Mouse (Mus musculus) forebrain, postnatal 0 days (tissue): ENCODE data around the gene Colq. TPM values are rescaled to one million over a fixed set of nuclear protein-coding genes. Genes with fewer than 3 reads are reported as not detected.

ENCODE experiments used
- ATAC-seq: fragments of 200-750 bp; cut with Nextera tagmentation; 2 replicates; pipeline ENCODE4 v1.8.0; 2017; ENCODE audit warnings: mild to moderate bottlenecking, moderate library complexity
- DNase-seq: peaks from one replicate; pipeline ENCODE4 v3.0.0-alpha.2; 2015
- H3K27ac ChIP-seq: fragments of 300-500 bp; sonication (generic); 2 replicates; pipeline ENCODE4 v1.5.1; 2014; ENCODE audit warnings: low read depth, mild to moderate bottlenecking, antibody characterized with exemption, low read length, moderate library complexity, mixed read lengths
- H3K27me3 ChIP-seq: fragments of 300-500 bp; sonication (generic); 2 replicates; pipeline ENCODE4 v1.6.1; 2014; ENCODE audit warnings: mild to moderate bottlenecking, low read length, mixed read lengths; ENCODE audit not compliant: insufficient read depth
- H3K36me3 ChIP-seq: fragments of 300-500 bp; sonication (generic); 2 replicates; pipeline ENCODE4 v1.6.1; 2014; ENCODE audit warnings: mild to moderate bottlenecking, moderate library complexity; ENCODE audit not compliant: insufficient read depth
- H3K4me1 ChIP-seq: fragments of 300-500 bp; sonication (generic); 2 replicates; pipeline ENCODE4 v1.6.1; 2014; ENCODE audit warnings: antibody characterized with exemption; ENCODE audit not compliant: insufficient read depth
- H3K4me2 ChIP-seq: fragments of 300-500 bp; sonication (generic); 2 replicates; pipeline ENCODE4 v1.6.1; 2014; ENCODE audit warnings: low read depth, mild to moderate bottlenecking, moderate library complexity
- H3K4me3 ChIP-seq: fragments of 300-500 bp; sonication (generic); 2 replicates; pipeline ENCODE4 v1.5.1; 2014; ENCODE audit warnings: low read depth, low read length, mixed read lengths
- H3K9ac ChIP-seq: fragments of 300-500 bp; sonication (generic); 2 replicates; pipeline ENCODE4 v1.6.1; 2014; ENCODE audit warnings: mild to moderate bottlenecking
- H3K9me3 ChIP-seq: fragments of 300-500 bp; sonication (generic); 2 replicates; pipeline ENCODE4 v1.6.1; 2016; ENCODE audit warnings: low read length
- CTCF ChIP-seq: sonication (generic); IDR thresholded peaks from 2 replicates; pipeline ENCODE4 v1.5.1; 2016; ENCODE audit warnings: antibody characterized with exemption, control low read depth, low read depth
- WGBS: fragments of 180-500 bp; shearing (Covaris S2); extraction: QIAGEN DNeasy Blood & Tissue Kit; methylation state at CpG from one replicate; pipeline ENCODE4 v1.1.7; 2014; 5-methylcytosine and 5-hydroxymethylcytosine counted together
- polyA plus RNA-seq: library from polyadenylated mRNA; unstranded; fragments of >200 nt; fragmentation: Nextera tagmentation; extraction: Ambion mirVana; gene quantifications from 2 replicates; pipeline ENCODE4 v1.2.1, GENCODE M21; 2015
- total RNA-seq: library from RNA; depleted of rRNA; stranded (reverse); fragments of >200 nt; gene quantifications from 2 replicates; pipeline ENCODE4 v1.2.3, GENCODE M21; 2014; rRNA removed

The Colq gene
- total and polyA plus RNA-seq, 2 experiments from 2014 or later, result 0.13 to 0.43 TPM

GRCm38 (mm10) chr14:31482417-31482816 is 108.7 kb downstream of the Colq start:
- Histone ChIP-seq H3K4me2 (no peak overlapping the region), H3K27ac (no peak overlapping the region), H3K36me3 (peaks cover 91% of the 10 kb centered on the region), H3K9me3 (no peaks in the 10 kb centered on the region), H3K4me3 (no peak overlapping the region), H3K9ac (no peak overlapping the region), H3K27me3 (no peaks in the 10 kb centered on the region), H3K4me1 (no peaks in the 10 kb centered on the region)
- no peak for DNase-seq
- no peak for ATAC-seq
- WGBS, result 93% methylated on average over 5 of the region's 5 CpGs
- TF ChIP-seq CTCF, result no peak

GRCm38 (mm10) chr14:31473297-31473696 is 117.8 kb downstream of the Colq start:
- no peaks in the 10 kb centered on the region for H3K27me3 ChIP-seq
- DNase-seq, result no peak

More at GRCm38 (mm10) chr14:31473297-31473696, 117.8 kb downstream of the Colq start:
- Histone ChIP-seq H3K36me3 (peaks cover 5% of the 10 kb centered on the region; the same call in 1 of the 2 replicates), H3K9me3 (no peaks in the 10 kb centered on the region), H3K4me2 (no peak overlapping the region), H3K4me1 (no peaks in the 10 kb centered on the region), H3K4me3 (no peak overlapping the region), H3K27ac (no peak overlapping the region), H3K9ac (no peak overlapping the region)
- 85% methylated on average over 2 of the region's 2 CpGs for WGBS
- no peak for ATAC-seq
- TF ChIP-seq CTCF, result no peak

Other genes with a start within 250 kb of the Colq start
- gene Sh3bp5, start 155.3 kb downstream of the Colq start, total RNA-seq, result 58.2 and 67.9 TPM in 2 replicates
- gene Sh3bp5, start 155.3 kb downstream of the Colq start, polyA plus RNA-seq, result 132 and 165 TPM in 2 replicates
- 10.1 and 11.8 TPM in 2 replicates for gene Eaf1, start 96.9 kb downstream of the Colq start, total RNA-seq
- gene Eaf1, start 96.9 kb downstream of the Colq start, polyA plus RNA-seq, result 3.5 and 5.5 TPM in 2 replicates
- 35.7 and 43.4 TPM in 2 replicates for gene Mettl6, start 96.3 kb downstream of the Colq start, total RNA-seq
- gene Mettl6, start 96.3 kb downstream of the Colq start, polyA plus RNA-seq, result 33.5 and 40.0 TPM in 2 replicates
- not detected in 2 replicates for gene Gm49387, start 49.5 kb upstream of the Colq start, total RNA-seq
- gene Gm49387, start 49.5 kb upstream of the Colq start, polyA plus RNA-seq, result 0.21 and 1.6 TPM in 2 replicates
- 21.2 and 22.7 TPM in 2 replicates for gene Btd, start 49.7 kb upstream of the Colq start, total RNA-seq
- 16.4 and 19.5 TPM in 2 replicates for gene Btd, start 49.7 kb upstream of the Colq start, polyA plus RNA-seq
- gene Hacl1, start 49.9 kb upstream of the Colq start, total RNA-seq, result 6.4 and 7.7 TPM in 2 replicates
- gene Hacl1, start 49.9 kb upstream of the Colq start, polyA plus RNA-seq, result 6.5 and 7.5 TPM in 2 replicates
- gene Ankrd28, start 239.3 kb upstream of the Colq start, total RNA-seq, result 27.5 and 29.1 TPM in 2 replicates
- 5.6 and 6.9 TPM in 2 replicates for gene Ankrd28, start 239.3 kb upstream of the Colq start, polyA plus RNA-seq